Mouse (Mus musculus) olfactory bulb, adult 2 months (tissue): ENCODE data around the gene Med9.

ENCODE experiments used
- CTCF ChIP-seq: fragments of 200-500 bp; IDR thresholded peaks from 2 replicates; pipeline ENCODE4 v1.5.1; 2012; ENCODE audit warnings: low read depth, mild to moderate bottlenecking, low read length, moderate library complexity; ENCODE audit not compliant: insufficient read depth
- POLR2A ChIP-seq: fragments of 200-500 bp; IDR thresholded peaks from 2 replicates; pipeline ENCODE4 v1.6.1; 2012; ENCODE audit warnings: mild to moderate bottlenecking, low read depth, low read length, moderate library complexity; ENCODE audit not compliant: insufficient read depth

DNA sequence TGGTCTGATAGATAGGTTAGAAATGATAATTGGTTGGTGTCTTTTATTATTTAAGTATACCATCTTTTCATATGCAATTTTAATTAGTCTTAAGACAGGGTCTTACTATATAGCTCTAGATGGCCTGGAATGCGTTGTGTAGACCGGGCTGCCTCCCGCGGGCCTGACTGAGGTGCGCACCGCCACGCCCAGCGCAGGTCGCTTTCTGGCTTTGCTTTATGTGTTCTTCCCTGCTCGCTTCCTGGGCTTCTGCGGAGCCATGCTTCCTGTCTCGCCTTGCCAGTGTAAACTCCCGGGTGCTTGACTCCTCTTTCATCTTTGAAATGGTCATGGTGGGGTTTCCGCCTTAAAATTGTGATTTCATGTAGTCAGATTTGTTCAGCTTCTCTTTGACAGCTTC lies 4.9 kb downstream of the Med9 start:
- TF ChIP-seq CTCF (no peak), POLR2A (no peak)
